Mouse (Mus musculus) liver (tissue): Measurements from ENCODE around the gene Trpv4.
A peak's percentile ranks its signal among the peaks of the same experiment; 100 is the strongest.

Experiments used
- DNase-seq: peaks from one replicate; pipeline ENCODE4 v3.0.0-alpha.2; 2020; ENCODE audit warnings: mixed read lengths

Gene Trpv4

DNA sequence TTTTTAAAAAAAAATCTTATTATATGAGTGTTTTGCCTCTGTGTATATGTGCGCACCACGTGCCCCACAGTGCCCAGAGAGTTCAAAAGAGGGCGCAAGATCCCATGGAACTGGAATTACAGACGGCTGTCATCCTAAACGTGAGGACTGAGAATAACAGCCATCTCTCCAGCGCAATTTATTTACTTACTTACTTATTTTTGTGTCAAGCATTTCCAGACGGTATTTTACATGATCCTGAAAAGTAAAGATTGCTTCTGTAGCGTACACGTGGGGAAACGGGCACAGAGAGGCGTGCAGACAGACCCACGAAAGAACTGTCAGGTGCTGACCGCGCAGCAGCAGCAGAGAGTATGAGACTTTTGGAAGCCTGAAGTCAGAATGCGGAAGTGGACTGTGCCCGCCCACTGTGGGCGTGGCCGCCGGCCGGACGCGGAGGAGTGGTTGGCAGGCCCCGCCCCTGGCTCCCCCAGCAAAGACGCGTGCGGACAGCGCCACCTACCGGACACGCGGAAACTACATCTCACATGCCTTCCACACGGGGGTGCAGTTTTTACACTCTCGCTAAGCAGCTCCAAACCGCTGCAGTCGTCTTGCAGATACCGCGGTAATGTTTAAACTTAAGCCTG, 9.1 kb upstream of the Trpv4 start:
- peak; percentile 98 for DNase-seq

DNA sequence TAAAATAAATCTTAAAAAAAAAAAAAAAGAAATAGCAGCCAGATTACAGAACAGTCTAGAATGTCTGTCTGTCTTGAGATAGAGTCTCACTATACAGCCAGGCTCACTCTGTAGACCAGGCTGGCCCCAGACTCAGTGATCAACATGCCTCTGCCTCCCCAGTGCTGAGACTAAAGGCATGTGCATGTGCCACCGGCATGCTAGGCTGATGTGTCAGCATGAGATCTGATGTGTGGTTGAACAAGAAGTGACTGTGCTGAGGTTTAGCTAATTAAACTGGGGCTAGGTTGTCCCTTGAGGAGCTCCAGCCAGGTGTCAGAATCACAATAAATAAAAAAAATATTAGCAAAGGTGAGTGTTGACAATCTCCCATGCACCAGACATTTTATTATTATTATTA, 8.4 kb upstream of the Trpv4 start:
- no peak for DNase-seq

DNA sequence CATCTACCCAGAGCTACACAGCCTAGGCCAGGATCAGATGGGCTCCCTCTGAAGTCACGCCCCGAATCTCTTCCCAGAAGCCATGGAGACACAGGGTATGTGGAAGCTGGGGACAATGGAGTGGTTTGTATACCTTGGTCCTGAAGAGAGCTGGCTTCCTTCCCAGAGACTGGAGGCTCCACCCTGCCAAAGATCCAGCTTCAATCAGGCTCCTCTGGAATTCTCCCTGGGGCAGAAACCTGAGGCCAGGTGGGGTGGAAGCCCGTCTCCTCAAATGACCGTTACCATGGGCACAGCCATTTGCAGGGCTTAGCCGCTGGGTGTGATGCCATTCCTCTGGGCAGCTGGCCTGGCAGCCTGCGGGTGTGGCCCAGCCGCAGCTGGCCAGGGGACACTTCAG, 6.5 kb upstream of the Trpv4 start:
- DNase-seq: no peak

DNA sequence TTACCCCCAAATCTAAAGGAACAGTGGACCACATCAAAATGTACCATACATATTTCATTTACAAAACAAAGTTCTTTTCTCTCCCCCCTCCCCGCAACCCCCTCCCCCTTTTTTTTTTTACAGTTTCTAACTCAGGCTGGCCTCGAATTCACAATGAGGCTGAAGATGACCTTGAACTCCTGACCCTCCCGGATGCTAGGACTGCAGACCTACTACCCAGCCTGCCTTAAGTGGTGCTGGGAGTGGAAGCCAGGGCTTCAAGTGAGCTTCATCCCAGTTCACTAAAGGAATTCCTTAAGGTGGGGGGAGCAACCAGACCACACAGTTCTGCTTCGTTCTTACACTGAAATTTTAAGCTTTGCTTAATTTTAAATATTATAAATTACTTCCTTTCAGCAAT, 5.9 kb upstream of the Trpv4 start:
- no peak for DNase-seq

DNA sequence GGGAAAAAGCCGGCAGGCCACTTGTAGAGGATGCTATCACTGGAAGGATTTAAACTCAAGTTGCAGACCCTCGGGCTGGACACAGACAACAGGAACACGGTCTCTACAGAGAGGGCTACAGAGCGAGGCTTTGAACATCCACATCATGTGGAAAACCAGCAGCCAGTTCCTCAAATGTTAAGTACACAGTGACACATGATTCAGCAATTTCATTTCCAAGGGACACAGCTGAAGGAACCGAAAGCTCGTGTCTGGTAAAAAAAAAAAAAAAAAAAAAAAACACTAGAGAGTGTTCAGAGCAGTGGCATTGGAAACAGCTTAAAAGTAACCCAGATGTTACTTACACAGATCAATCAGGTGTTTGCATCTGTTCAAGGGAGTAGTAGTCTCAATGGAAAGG, 2.8 kb upstream of the Trpv4 start:
- no peak for DNase-seq

DNA sequence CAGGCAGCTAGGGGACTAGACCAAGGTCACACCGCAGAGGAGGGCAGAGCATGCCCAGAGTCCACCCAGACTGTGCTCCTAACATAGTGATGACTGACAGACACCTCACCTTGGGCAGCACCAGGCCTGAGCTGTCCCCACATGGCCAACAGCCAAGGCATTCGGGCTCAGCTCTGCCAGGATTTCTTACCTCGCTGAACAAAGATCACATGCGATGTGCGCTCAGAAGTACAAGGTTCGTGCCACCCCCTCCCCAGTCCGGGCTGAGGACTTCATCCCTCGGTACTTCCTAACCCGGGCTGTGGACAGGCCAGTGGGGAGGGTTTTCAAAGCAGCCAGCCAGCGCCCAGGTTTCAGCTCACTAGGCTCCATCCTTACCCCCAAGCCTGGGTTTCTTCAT, 795 bp downstream of the Trpv4 start:
- no peak for DNase-seq

DNA sequence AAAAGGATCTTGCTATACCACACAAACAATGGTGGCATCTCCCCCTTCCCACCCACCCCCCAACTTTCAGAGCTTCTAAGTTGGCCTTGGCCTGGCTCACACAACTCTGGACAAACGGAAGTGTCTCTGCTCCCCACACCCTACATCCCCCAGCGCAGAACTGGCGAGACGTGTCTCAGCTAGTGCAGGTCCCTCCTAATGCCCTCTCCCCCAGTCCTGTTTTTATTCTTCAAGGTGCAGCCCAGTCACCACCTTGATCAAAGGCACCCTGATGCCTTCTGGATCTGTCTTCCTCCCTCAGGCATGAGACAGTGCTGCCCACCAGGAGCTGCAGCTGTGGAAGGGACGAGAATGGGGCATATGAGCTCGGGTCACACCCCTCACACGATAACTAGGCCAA, 1.9 kb downstream of the Trpv4 start:
- no peak for DNase-seq

DNA sequence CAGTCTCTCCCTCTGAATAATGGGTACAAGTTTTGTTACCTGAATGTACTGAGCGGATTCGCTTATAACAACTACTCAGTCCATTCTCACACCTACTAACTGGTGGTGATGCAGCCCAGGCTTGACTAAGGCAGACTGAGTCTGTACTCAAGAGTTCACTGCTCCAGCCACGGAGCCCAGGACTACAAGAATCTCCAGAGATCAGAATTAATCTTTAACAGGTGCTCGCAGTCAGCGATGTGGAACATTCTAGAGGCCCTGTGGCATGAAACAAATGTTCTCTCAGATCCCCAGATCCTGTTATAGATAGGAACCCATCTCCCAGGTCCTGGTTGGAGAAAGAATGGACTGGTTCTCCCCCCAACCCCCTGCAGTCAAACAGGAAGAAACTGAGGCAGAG, 2.5 kb downstream of the Trpv4 start:
- no peak for DNase-seq

DNA sequence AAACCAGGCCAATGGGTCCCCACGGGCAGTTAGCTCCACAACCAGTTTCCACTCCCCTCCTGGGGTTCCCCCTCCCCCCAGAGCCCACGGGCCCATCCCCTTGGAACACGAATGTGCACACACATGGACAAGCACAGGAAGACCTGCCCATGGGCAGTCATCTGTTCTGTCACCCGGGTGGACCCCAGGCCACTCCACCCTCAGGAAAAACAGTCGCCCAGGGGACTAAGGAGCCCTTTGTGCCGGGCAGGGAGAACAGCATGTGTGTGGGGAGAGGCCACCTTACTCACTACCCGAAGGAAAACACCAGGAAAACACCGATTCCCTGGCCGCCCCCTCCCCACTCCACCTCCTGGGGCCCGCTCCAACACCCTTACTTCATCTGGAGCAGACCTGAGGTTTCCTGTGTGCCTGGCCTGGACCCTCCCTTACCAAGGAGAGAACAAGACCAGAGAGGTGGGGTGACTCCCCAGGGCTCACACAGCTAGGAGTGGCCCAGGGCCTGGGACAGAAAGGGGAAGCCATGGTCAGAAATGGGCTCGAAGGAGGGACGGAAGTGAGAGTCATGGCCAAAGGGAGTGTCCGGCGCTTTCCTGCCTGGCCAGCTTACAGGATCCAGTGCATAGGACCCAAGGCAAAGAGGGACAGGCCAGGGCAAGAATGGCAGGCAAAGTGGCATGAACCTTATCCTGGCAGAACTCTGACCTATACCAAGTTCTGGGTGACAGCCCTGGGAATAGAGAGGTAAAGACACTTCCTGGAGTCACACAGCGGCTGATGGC, 4.4 kb downstream of the Trpv4 start:
- DNase-seq: no peak

DNA sequence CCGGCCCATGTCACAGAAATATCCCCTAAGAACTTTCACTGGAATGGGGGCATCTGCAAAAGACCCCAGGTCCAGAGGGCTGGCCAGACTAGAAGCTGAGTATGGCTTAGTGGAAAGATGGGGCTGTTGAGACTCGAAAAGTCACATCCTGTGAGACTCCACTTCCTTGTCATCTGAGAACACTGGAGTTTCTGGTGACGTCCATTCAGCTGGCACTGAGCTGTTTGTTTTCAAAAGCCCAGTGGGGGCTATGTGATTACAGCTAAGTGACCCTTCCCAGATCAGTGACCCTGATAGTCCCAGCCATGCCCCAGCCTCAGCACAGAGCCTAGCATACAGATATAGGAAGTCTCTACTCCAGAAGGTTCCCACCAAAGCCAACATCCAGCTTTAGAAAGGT, 6.8 kb downstream of the Trpv4 start:
- DNase-seq: no peak

DNA sequence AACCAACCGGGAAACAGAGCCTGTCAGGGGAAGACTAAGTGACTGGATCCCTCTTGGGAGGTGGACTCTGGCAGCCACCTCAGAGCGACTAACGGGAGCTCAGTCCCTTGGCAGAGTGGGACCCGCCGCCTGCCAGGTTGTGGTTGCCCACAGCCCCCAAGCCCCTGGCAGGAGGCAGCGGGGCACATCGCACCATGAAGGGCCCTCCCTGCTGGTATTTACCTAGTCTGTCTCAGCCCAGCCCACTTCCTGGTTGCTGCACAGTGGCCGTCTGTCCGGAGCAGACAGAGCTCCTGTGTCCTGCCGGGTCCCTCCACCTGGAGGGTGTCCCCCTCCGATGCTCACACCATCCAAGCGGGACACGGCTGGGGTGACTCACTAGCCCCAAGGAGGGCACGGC, 7.2 kb downstream of the Trpv4 start:
- DNase-seq: no peak

DNA sequence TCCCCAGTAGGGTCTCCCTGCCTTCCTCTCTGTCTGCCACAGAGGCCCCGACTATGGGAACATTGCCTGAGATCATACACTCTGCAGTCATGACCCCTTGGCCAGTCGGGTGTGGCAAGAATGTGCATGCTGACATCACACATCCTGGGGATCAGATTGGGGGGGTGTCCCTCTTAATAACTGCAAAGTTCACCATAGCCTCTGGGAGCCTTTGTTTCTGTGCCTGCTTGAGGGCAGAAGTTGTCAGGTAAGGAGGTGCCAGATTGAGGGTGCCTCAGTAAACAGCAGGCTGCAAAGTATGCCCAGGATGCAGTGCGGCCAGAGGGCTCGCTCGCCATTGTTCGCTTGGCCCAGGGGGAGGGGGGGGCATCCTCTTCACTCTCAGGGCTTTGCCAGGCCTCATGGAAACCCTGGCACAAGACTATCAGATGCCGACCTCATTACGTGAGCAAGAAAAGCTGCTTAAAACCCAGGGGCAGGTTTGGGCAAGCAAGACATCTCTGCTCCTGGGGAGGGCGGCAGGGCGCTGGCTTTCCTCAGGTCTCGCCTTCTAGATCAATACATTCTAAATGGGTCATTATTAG, 9.4 kb downstream of the Trpv4 start:
- DNase-seq: no peak

DNA sequence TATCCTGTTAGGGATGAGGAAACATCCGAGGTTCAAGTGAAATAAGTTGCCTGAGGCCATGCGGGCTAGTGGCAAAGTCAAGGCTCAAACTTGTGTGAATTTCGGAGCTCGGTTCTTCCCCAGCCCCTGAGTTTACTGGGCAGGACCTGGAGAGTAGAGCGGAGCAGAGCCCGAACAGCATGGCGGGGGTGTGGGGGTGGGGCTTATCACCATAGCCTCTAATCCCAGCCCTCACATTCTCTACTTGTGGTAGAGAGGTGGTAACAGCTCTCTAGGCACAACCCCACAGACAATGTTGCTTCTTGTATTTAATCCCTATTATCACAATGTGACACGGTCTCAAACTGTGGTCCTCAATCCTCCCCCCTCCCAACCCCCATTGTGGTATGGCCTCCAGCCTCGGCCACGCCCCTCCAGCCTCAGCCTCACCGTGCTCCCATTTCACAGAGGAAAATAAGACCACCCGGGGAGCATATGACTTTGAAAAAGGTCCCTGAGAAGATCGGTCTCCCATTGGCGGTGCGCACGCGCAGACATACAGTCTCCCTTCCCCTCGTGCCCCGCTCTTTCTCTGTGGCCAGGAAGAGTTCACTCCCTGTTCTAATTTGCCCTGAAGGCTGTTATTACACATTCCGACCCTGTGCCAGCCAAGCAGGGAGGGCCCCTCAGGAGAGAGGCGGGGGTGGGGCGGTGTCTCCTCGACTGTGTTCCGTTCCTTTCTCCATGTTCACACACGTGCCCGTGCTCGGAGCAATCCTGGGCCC, 10.8 kb downstream of the Trpv4 start:
- peak; percentile 55 for DNase-seq

DNA sequence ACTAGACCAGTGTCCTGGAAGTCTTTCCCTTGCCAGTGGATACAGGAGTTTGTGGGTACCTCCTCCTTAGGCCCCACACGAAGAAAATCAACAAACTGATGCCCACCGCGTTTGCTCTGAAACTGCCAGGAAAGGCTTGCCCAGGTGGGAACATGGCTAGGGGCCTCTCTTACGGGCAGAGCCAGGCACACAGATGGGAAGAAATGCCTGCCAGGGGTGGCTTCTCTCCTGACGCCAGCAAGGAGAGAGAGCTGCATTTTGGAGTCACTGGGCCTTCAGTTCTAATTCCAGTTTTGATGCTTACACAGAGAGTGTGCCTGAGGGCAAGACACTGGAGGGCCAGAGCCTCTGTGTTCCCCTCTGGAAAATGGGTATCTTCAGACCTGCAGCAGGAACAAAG, 12.3 kb downstream of the Trpv4 start:
- no peak for DNase-seq

DNA sequence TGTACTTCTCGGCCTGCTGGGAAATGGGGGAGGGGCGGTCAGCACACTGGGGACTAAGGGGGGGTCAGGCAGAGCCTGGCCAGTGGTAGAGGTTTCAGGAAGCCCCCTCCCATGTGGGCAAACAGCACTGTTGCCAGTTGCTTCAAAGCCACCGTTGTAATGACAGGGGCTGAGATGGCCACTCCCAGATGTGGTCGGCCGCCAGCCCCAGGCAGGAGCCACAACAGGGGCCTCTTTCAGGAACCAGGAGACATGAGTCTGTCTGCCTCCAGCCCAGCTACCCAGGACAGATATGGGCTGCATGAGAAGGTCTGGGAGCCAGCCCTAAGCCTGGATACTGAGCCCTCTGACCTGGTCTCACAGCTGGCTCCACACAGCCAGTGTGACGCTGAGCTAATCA, 13.3 kb downstream of the Trpv4 start:
- peak; percentile 35 for DNase-seq

DNA sequence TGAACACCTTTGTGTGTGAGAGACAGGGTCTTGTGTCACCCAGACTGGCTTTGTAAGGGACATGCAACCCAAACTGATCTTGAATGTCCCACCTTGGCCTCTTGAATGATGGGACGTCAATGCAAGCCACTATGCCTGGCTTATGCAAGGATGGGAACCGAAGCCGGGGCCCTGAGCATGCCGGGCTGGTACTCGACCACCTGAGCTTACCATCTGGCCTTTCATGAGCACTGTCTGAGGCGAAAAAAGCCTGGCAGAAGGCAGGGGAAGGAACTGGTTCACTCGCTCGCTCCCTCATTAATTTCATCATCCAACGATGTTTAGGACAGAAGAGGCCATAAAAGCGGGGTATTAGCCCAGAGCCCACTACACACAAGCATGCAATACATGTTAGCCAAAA, 17.4 kb downstream of the Trpv4 start:
- DNase-seq: no peak

DNA sequence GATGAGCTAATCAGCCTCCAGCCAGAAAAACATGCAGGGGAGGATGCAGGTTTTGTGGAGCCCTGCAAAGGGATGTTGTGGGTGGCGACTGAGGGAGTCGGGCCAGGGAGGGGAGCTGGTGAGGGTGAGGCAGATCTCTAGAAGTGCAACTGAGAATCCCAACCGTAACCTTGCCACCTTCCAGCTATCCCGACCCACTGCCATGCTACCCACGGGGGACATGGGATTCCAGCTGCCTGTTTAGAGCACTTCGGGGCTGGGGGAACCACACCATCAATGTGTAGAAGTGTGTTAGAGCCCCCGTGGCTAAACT, 18.6 kb downstream of the Trpv4 start:
- no peak for DNase-seq

DNA sequence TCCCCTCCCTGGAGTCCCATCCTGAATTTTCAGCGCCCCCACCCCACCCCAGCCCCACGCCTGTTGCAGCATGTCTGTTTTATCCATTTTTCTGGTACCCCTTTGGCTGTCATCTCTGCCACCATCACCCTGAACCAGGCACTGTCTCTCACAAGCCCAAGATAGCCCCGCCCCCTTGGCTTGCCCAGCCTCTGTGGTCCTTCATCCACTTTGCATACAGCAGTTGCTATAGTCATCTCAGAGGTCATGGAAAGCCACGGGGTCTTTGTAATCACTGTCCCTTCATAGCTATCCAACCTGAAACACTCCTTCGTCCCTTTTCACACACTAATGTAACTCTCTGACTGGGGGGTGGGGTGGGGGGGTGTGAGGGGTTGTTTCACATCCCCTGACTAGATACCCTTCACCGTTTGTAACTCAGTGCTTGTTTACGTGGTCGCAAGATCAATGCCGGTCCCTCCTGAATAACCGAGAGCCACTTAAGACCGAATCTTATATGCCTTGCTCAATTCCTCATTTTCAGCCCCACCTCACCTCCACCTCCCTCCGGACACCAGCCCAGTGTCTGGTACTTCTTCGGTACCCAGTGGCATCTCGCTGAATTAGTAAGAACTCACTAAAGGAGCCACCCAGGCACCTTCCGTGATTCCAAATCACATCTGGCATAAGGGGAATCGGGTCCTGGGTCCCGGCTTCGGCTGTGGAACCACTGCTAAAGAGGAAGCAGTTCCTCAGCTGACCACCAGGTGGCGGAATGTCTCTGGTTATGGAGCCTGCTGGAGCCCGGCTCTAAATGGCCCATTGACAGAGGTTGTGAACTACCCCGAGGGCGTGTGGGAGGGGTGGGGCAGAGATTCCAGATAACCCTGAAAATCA, 19.2 kb downstream of the Trpv4 start:
- DNase-seq: peak; percentile 86

DNA sequence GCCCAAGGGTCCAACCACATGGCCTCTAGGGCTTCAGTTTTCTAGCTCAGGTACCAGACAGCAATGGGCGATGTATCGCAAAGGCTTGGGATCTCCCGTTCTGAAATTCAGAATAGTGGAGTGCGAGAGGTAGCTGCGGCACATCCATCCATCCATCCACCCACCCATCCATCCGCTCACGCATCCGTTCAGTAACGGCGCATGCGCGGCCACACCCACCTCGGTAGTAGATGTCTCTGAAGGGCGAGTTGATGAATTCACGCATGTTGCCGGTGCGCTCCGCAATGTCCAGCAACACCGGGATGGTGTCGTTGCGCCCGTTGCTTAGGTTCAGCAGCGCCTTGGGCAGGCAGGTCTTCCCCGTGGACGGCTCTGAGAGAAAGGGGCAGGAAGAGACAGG, 22.1 kb downstream of the Trpv4 start:
- DNase-seq: no peak

DNA sequence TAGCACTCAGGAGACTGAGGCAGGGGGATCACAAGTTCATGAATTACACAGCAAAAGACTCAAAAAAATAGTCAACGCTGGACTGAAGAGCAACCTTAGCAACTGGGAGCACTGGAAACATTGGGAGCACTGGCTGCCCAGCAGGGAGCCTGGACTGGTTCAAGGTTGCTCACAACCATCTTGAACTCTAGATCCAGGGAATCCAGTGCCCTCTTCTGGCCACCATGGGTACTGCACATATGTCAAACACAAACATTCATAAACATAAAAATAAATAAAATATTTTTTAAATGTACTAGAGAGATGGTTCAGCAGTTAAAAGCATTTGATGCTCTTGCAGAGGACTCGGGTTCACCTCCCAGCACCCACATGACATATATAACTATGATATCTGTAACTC, 26.9 kb downstream of the Trpv4 start:
- DNase-seq: peak; percentile 37

DNA sequence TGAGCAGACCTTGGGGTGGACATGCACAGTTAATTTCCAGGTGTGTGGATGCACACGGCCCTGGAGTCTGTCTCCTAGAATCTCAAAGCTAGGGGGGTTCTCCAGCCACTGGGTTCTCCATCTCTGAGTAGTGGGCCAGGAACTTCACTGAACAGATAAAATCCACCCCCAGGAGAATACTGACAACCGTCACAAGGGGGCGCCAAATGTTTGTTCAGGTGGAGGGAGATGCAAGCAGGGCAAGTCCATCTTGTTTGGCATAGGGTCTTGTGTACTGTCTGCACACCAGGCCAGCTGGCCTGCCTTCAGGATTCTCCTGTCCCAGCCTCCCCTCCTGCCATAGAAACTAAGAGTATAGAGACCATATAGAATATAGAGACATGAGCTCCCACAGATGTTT, 32.6 kb downstream of the Trpv4 start:
- peak; percentile 69 for DNase-seq

DNA sequence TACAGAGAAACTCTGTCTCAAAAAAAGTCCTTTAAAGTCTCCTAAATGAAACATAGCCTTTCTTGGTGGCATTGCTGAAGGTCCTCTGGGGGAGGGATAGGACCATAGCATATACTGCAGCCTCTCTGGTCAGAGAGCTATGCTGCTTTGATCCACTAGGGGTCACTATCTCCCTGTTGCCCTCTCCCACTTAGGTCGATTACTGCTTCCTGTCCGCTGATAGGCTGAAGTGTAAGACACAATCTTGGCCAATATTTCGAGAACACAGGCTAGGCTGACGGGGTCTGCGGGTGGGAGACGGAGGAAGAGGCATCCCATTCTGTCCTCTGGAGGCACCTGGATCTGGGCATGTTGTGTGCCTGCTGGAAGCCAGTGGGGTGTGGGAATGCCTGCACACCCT, 37.9 kb downstream of the Trpv4 start:
- DNase-seq: peak; percentile 35

DNA sequence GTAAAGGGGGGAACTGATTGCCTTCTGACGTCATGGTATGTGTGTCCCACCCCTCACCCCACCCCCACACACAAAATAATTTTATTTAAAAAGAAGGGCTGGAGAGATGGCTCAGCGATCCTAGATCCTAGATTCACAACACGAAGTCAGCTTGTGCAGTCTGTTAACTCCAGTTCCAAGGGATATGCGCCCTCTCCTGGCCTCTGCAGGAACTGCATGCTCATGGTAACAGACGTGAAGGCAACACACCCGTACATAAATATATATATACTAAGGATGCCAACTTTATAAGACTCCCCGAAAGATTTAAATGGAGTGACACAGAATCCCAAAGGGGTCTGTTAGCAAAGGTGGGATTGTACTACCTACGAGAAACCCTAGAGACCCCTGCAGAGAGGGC, 39.4 kb downstream of the Trpv4 start:
- DNase-seq: peak; percentile 82
